Mouse (Mus musculus) frontal cortex, postnatal 36 days (tissue): ENCODE results near the gene Gm1043.

Experiments used
- DNase-seq, 2 experiments: peaks; one replicate each; pipeline ENCODE4 v3.0.0; 2022; ENCODE audit warnings: low spot score in 2 of 2

Gm1043 gene

GRCm38 (mm10) chr5:37109280-37109849 is 24.2 kb downstream of the Gm1043 start:
- peak; percentile 91 to 92 for DNase-seq

GRCm38 (mm10) chr5:37112389-37112788 is 27.2 kb downstream of the Gm1043 start:
- DNase-seq, result no peak

- DNase-seq, result no peak
These were observed 32.0 kb downstream of the Gm1043 start for GRCm38 (mm10) chr5:37117126-37117525.

- no peak for DNase-seq
These were observed 33.1 kb downstream of the Gm1043 start for GRCm38 (mm10) chr5:37118242-37118641.

- DNase-seq, result no peak
These were observed 36.1 kb downstream of the Gm1043 start for GRCm38 (mm10) chr5:37121186-37121680.

GRCm38 (mm10) chr5:37131841-37132240 is 46.7 kb downstream of the Gm1043 start:
- DNase-seq, result no peak

- DNase-seq, result no peak
These were observed 56.6 kb downstream of the Gm1043 start for GRCm38 (mm10) chr5:37141745-37142144.

GRCm38 (mm10) chr5:37147536-37147935 is 62.4 kb downstream of the Gm1043 start:
- DNase-seq, result peak; percentile 60 to 62

GRCm38 (mm10) chr5:37150650-37151049 is 65.5 kb downstream of the Gm1043 start:
- DNase-seq, result no peak

GRCm38 (mm10) chr5:37154472-37154871 is 69.3 kb downstream of the Gm1043 start:
- no peak for DNase-seq

GRCm38 (mm10) chr5:37158408-37158807 is 73.2 kb downstream of the Gm1043 start:
- DNase-seq, result no peak

GRCm38 (mm10) chr5:37162871-37163781 is 78.0 kb downstream of the Gm1043 start:
- peak; percentile 79 to 90 for DNase-seq

- DNase-seq, result no peak
These were observed 91.3 kb downstream of the Gm1043 start for GRCm38 (mm10) chr5:37176466-37176865.

GRCm38 (mm10) chr5:37177061-37177460 is 91.9 kb downstream of the Gm1043 start:
- peak; percentile 56 to 71 for DNase-seq

- DNase-seq, result no peak
These were observed 93.6 kb downstream of the Gm1043 start for GRCm38 (mm10) chr5:37178811-37179210.

GRCm38 (mm10) chr5:37179872-37180271 is 94.7 kb downstream of the Gm1043 start:
- DNase-seq, result no peak

- DNase-seq, result no peak
These were observed 95.5 kb downstream of the Gm1043 start for GRCm38 (mm10) chr5:37180624-37181023.

- DNase-seq, result no peak
These were observed 99.4 kb downstream of the Gm1043 start for GRCm38 (mm10) chr5:37184605-37185004.

GRCm38 (mm10) chr5:37190378-37190777 is 105.2 kb downstream of the Gm1043 start:
- DNase-seq, result no peak

- DNase-seq, result no peak
These were observed 111.0 kb downstream of the Gm1043 start for GRCm38 (mm10) chr5:37196196-37196595.

- no peak for DNase-seq
These were observed 111.6 kb downstream of the Gm1043 start for GRCm38 (mm10) chr5:37196666-37197250.

- DNase-seq, result no peak
These were observed 112.3 kb downstream of the Gm1043 start for GRCm38 (mm10) chr5:37197423-37197822.
